Mouse (Mus musculus) limb, embryonic 11.5 days (tissue): Measurements from ENCODE around the gene Fsd1. TPM values are rescaled to one million over a fixed set of nuclear protein-coding genes. Genes with fewer than 3 reads are reported as not detected.

ENCODE experiments used
- ATAC-seq: fragments of 200-750 bp; cut with Nextera tagmentation; 2 replicates; pipeline ENCODE4 v1.8.0; 2017; ENCODE audit warnings: low read depth; ENCODE audit not compliant: insufficient number of reproducible peaks, low FRiP score, low TSS enrichment
- DNase-seq: peaks from one replicate; pipeline ENCODE4 v3.0.0-alpha.2; 2015; ENCODE audit warnings: low spot score
- H3K27ac ChIP-seq: fragments of 300-500 bp; sonication (generic); replicated peaks from 2 replicates; pipeline ENCODE4 v1.5.1; 2014; ENCODE audit warnings: low read depth, mild to moderate bottlenecking, low read length
- H3K27me3 ChIP-seq: fragments of 300-500 bp; sonication (generic); 2 replicates; pipeline ENCODE4 v1.6.1; 2014; ENCODE audit warnings: mild to moderate bottlenecking, low read length, mixed read lengths; ENCODE audit not compliant: control insufficient read depth, insufficient read depth
- H3K36me3 ChIP-seq: fragments of 300-500 bp; sonication (generic); 2 replicates; pipeline ENCODE4 v1.6.1; 2014; ENCODE audit warnings: mild to moderate bottlenecking, low read length, moderate library complexity, mixed read lengths; ENCODE audit not compliant: control insufficient read depth, insufficient read depth
- H3K4me1 ChIP-seq: fragments of 300-500 bp; sonication (generic); 2 replicates; pipeline ENCODE4 v1.6.1; 2014; ENCODE audit warnings: low read length, mixed read lengths; ENCODE audit not compliant: control insufficient read depth, insufficient read depth
- H3K4me2 ChIP-seq: fragments of 300-500 bp; sonication (generic); 2 replicates; pipeline ENCODE4 v1.6.1; 2014; ENCODE audit warnings: low read depth, mild to moderate bottlenecking, moderate library complexity; ENCODE audit not compliant: severe bottlenecking
- H3K4me3 ChIP-seq: fragments of 300-500 bp; sonication (generic); 2 replicates; pipeline ENCODE4 v1.5.1; 2014; ENCODE audit warnings: low read depth, low read length
- H3K9ac ChIP-seq: fragments of 300-500 bp; sonication (generic); 2 replicates; pipeline ENCODE4 v1.6.1; 2014; ENCODE audit warnings: mild to moderate bottlenecking, low read length
- H3K9me3 ChIP-seq: fragments of 300-500 bp; sonication (generic); 2 replicates; pipeline ENCODE4 v1.6.1; 2016; ENCODE audit warnings: low read length; ENCODE audit not compliant: control insufficient read depth
- WGBS: fragments of 180-500 bp; shearing (Covaris S2); extraction: QIAGEN DNeasy Blood & Tissue Kit; methylation state at CpG from one replicate; pipeline ENCODE4 v1.1.7; 2014; 5-methylcytosine and 5-hydroxymethylcytosine counted together
- polyA plus RNA-seq: library from polyadenylated mRNA; unstranded; fragments of >200 nt; fragmentation: Nextera tagmentation; extraction: Ambion mirVana; gene quantifications from 2 replicates; pipeline ENCODE4 v1.2.1, GENCODE M21; 2014

The Fsd1 gene
- polyA plus RNA-seq, 1 experiment from 2014 or later, result 39.8 TPM

- Histone ChIP-seq H3K4me3 (peak overlapping the region; percentile 16; the same call in 1 of the 2 replicates), H3K4me2 (peak overlapping the region; percentile 32), H3K9ac (0 out of 2 replicates have a peak overlapping the region, but pooled peaks have one; percentile 17), H3K36me3 (0 out of 2 replicates have a peak, but pooled peaks cover 2% of the 10 kb centered on the region), H3K4me1 (no peaks in the 10 kb centered on the region), H3K27ac (no peak overlapping the region), H3K27me3 (peaks cover 6% of the 10 kb centered on the region; the same call in 1 of the 2 replicates), H3K9me3 (no peaks in the 10 kb centered on the region)
- ATAC-seq, result peak; percentile 49; the same call in 1 of the 2 replicates
- 5% methylated on average over 30 of the region's 30 CpGs for WGBS
- DNase-seq, result peak; percentile 49
Measured at GRCm38 (mm10) chr17:55999794-56000499, 13.6 kb downstream of the Fsd1 start.

DNA sequence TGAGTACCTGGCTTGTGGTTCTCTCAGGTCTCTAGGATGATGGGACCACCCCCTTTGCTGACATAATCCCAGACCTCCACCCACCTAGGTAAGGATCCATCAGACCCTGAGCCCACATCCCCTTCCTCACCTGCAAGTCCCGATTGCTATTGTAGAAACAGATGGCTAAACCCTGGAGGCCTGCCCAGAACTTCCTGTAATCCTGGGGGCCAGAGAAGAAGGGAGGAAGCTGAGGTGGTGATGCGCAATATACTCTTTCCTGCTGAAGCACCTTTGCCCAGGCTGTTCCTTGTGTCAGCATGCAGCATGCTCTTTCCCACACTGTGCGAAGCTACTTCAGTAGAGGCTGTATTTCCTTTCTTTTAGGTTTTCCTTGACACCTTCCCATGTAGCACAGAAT lies 16.7 kb downstream of the Fsd1 start:
- 85% methylated on average over 3 of the region's 3 CpGs for WGBS
- peaks cover 9% of the 10 kb centered on the region; the same call in 1 of the 2 replicates for H3K27me3 ChIP-seq

DNA sequence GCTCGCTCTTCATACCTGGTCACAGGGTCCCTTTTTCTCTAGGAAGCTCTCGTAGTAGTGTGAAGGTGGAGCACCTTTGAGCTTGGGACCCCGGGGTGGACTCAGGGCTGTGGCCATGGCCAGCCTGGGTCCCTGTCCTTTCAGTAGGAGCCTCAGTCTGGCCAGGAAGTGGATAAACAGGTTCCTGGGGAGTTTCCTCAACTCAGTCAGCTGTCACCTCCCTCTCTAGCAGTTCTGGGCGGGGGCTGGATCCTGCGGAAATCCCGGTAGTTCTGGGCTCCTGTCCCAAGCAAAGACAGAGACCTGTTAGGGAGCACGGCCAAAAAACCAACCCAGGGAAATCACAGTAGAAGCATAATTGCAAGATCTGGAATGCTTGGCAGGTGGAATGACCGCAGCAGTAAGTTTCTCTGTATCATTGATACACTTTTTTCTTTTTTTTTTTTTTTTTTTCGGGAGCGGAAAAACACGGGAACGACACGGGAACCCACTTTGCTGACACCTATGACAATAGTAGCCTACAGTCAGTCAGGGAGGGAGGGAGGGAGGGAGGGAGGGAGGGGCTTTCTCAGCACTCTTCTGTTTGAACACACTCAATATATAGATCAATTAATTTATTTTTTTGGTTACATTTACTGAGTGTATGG lies 19.2 kb downstream of the Fsd1 start, which contains the start of the genes Stap2 and Mpnd:
Stap2 (minus strand) TSS at position 170 of the 647 bp plus-strand sequence.
Mpnd (plus strand) TSS at position 297 of the 647 bp plus-strand sequence.
- Histone ChIP-seq H3K9ac (no peak within 1 kb of the TSS), H3K4me1 (peaks cover 18% of the 10 kb centered on the region), H3K4me3 (no peak within 1 kb of the TSS), H3K27me3 (peaks cover 6% of the 10 kb centered on the region; the same call in 1 of the 2 replicates), H3K9me3 (peaks cover 3% of the 10 kb centered on the region), H3K4me2 (peak within 1 kb of the TSS; percentile 7; the same call in 1 of the 2 replicates), H3K36me3 (no peaks in the 10 kb centered on the region), H3K27ac (0 out of 2 replicates have a peak within 1 kb of the TSS, but pooled peaks have one; percentile 26)
- ATAC-seq (no peak), DNase-seq (peak; percentile 63)
- 45% methylated on average over 13 of the region's 13 CpGs for WGBS

More for the DNA sequence above, 16.7 kb downstream of the Fsd1 start:
- H3K4me1 ChIP-seq, result peaks cover 9% of the 10 kb centered on the region; the same call in 1 of the 2 replicates
- H3K4me3 ChIP-seq, result no peak overlapping the region
- no peak overlapping the region for H3K27ac ChIP-seq
- H3K9ac ChIP-seq, result no peak overlapping the region
- peaks cover 3% of the 10 kb centered on the region; the same call in 1 of the 2 replicates for H3K9me3 ChIP-seq
- DNase-seq (no peak), ATAC-seq (no peak)
- no peaks in the 10 kb centered on the region for H3K36me3 ChIP-seq
- no peak overlapping the region for H3K4me2 ChIP-seq

- no peak overlapping the region; the same call in 1 of the 2 replicates for H3K27ac ChIP-seq
- H3K9me3 ChIP-seq, result peaks cover 3% of the 10 kb centered on the region
- H3K4me3 ChIP-seq, result no peak overlapping the region
- H3K4me2 ChIP-seq, result no peak overlapping the region
- WGBS, result 49% methylated on average over 10 of the region's 10 CpGs
- peaks cover 3% of the 10 kb centered on the region; the same call in 1 of the 2 replicates for H3K27me3 ChIP-seq
- DNase-seq, result no peak
- peaks cover 18% of the 10 kb centered on the region for H3K4me1 ChIP-seq
- no peak overlapping the region for H3K9ac ChIP-seq
- peaks cover 4% of the 10 kb centered on the region; the same call in 1 of the 2 replicates for H3K36me3 ChIP-seq
- no peak for ATAC-seq
Measured at GRCm38 (mm10) chr17:56006956-56007355, 20.6 kb downstream of the Fsd1 start.

- DNase-seq (peak; percentile 43), ATAC-seq (no peak; the same call in none of the 2 replicates)
- Histone ChIP-seq H3K4me2 (peak overlapping the region; percentile 99), H3K4me3 (peak overlapping the region; percentile 72), H3K9ac (peak overlapping the region; percentile 50; the same call in 1 of the 2 replicates), H3K36me3 (peaks cover 6% of the 10 kb centered on the region; the same call in 1 of the 2 replicates), H3K27me3 (peaks cover 3% of the 10 kb centered on the region; the same call in 1 of the 2 replicates), H3K27ac (peak overlapping the region; percentile 45; the same call in 1 of the 2 replicates), H3K4me1 (peaks cover 18% of the 10 kb centered on the region), H3K9me3 (peaks cover 3% of the 10 kb centered on the region)
- WGBS, result 33% methylated on average over 13 of the region's 14 CpGs
Measured at GRCm38 (mm10) chr17:56007444-56008355, 21.4 kb downstream of the Fsd1 start.

DNA sequence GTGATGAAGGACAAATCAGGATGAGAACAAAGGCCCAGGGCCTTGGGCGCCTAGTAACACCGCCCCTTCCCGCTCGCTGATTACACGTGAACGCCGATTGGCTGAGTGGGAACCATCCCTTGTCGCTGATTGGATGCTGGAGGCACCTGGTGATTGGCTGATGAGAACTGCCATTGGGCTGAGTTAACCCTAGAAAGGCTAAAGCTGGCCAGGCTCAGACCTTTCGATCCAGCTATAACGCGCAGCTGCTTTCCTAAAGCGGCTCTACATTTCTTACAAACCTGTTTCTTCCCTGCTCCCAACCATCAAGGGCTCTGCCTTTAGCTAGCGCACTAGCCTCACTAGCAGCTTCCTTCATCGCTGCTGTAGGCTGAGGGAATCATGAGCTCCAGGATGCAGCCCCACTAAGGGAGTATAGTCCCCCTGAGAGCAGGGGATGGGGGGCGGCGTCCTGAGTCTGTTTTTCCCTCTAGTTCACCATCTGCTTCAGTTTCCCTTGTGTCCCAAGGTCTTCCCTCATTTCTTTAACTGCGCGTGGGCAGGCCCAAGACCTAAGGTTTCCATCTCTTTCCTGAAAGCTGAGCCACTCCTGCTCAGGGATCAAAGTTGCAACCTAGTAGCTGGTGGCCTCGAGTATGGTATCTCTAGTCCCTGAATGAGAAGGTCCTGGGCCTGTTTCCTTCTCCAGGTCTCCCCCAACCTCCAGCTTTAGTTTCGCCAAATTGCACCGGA lies 22.2 kb downstream of the Fsd1 start:
- ATAC-seq, result peak; percentile 89
- peak; percentile 96 for DNase-seq
- H3K4me3 ChIP-seq, result peak overlapping the region; percentile 72
- H3K27me3 ChIP-seq, result peaks cover 3% of the 10 kb centered on the region; the same call in 1 of the 2 replicates
- peaks cover 8% of the 10 kb centered on the region; the same call in 1 of the 2 replicates for H3K36me3 ChIP-seq
- peak overlapping the region; percentile 99 for H3K4me2 ChIP-seq
- H3K4me1 ChIP-seq, result peaks cover 18% of the 10 kb centered on the region
- peak overlapping the region; percentile 80 for H3K9ac ChIP-seq
- H3K9me3 ChIP-seq, result peaks cover 3% of the 10 kb centered on the region
- peak overlapping the region; percentile 90 for H3K27ac ChIP-seq
- under 1% methylated on average over 21 of the region's 21 CpGs for WGBS
